8 mouse cellular contexts compared by ENCODE assay signal in the genomic region with DNA sequence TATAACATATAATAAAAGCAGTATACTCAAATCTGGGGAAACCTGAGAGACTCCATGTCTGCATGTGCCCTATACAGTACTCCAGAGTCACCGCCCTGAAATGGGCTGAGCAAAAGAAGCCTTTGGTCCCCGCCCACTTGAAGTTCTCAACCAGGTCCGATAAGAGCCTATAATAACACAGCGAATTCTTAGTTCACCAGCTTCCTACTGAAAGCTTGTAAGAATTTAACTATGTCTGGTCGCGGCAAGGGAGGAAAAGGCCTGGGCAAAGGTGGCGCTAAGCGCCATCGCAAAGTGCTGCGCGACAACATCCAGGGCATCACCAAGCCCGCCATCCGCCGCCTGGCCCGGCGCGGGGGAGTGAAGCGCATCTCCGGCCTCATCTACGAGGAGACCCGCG. TPM values are rescaled to one million over a fixed set of nuclear protein-coding genes. Genes with fewer than 3 reads are reported as not detected.
DNase-seq lines count a peak whose midpoint lies in the region; ATAC-seq and TF ChIP-seq lines count a peak whose summit lies in the region.

A gene (plus strand): TSS at position 224 of the 400 bp plus-strand sequence.

- TF ChIP-seq POLR2A in CH12.LX (IDR thresholded peaks at IDR 0.05; ENCODE audit: low read depth, low read length) (peak; percentile 98; the same call in 1 of the 2 replicates), myocyte (IDR thresholded peaks at IDR 0.05; ENCODE audit: insufficient read length, low read depth) (peak; percentile 85)

- TF ChIP-seq EP300 in CH12.LX (IDR thresholded peaks at IDR 0.05; ENCODE audit: low read length) = no peak

- H3K79me2 ChIP-seq in CH12.LX (replicated peaks; ENCODE audit: control insufficient read depth, extremely low read depth, insufficient read depth, poor library complexity, severe bottlenecking) (no peaks in the 10 kb centered on the region), myocyte (ENCODE audit: control insufficient read depth, insufficient read depth) (no peaks in the 10 kb centered on the region)

- in situ Hi-C loops in CH12.LX (cut with MboI; ENCODE audit: low pct_ligation_motif_present, low pct_unique_long_range_greater_than_20kb, low sequenced_read_pairs) = loop anchor here (25.0 kb wide), 1 partner anchor 1719 kb away; a partner anchor contains a TSS

- no peak within 1 kb of the TSS for H3ac ChIP-seq in myocyte (ENCODE audit: control insufficient read depth, insufficient read length)

- no peaks in the 10 kb centered on the region for H3K27me3 ChIP-seq in CH12.LX (replicated peaks)
- H3K27me3 ChIP-seq in heart, embryonic 14.5 days (ENCODE audit: control insufficient read depth, insufficient read depth, low read length) = no peaks in the 10 kb centered on the region
- no peaks in the 10 kb centered on the region for H3K27me3 ChIP-seq in liver, embryonic 11.5 days (replicated peaks; ENCODE audit: control insufficient read depth, insufficient read depth, low read length)
- no peaks in the 10 kb centered on the region for H3K27me3 ChIP-seq in myocyte (ENCODE audit: control insufficient read depth, insufficient read depth, insufficient read length)
- no peaks in the 10 kb centered on the region for H3K27me3 ChIP-seq in stomach, embryonic 15.5 days (replicated peaks)

- WGBS in heart, embryonic 14.5 days = 0% methylated on average over 17 of the region's 22 CpGs
- 0% methylated on average over 17 of the region's 22 CpGs for WGBS in liver, embryonic 11.5 days
- 0% methylated on average over 17 of the region's 22 CpGs for WGBS in stomach, embryonic 15.5 days

- no peak for TF ChIP-seq RAD21 in CH12.LX (IDR thresholded peaks at IDR 0.05; ENCODE audit: low read depth, low read length)

- peak within 1 kb of the TSS; percentile 1 to 51 (median 35) for H3K4me3 ChIP-seq in CH12.LX (replicated peaks in 1 of 3; ENCODE audit: low read depth in 2 of 3, low read length in 2 of 3, poor library complexity in 1 of 3)
- peak within 1 kb of the TSS; percentile 57 for H3K4me3 ChIP-seq in brown adipose tissue, adult 24 weeks (ENCODE audit: insufficient read depth, low read depth, low read length)
- peak within 1 kb of the TSS; percentile 22 to 50 for H3K4me3 ChIP-seq in heart, embryonic 14.5 days (ENCODE audit: control insufficient read depth in 1 of 2, insufficient read depth in 1 of 2, low read depth in 1 of 2, low read length in 2 of 2)
- H3K4me3 ChIP-seq in liver, embryonic 11.5 days (ENCODE audit: low read depth, low read length) = peak within 1 kb of the TSS; percentile 45
- no peak within 1 kb of the TSS for H3K4me3 ChIP-seq in myocyte
- H3K4me3 ChIP-seq in stomach, embryonic 15.5 days (replicated peaks) = peak within 1 kb of the TSS; percentile 42

- H3K9me3 ChIP-seq in CH12.LX (replicated peaks; ENCODE audit: low read length) = no peaks in the 10 kb centered on the region
- no peaks in the 10 kb centered on the region for H3K9me3 ChIP-seq in heart, embryonic 14.5 days (ENCODE audit: control insufficient read depth, low read length)
- H3K9me3 ChIP-seq in liver, embryonic 11.5 days (ENCODE audit: control insufficient read depth, low read length) = no peaks in the 10 kb centered on the region
- no peaks in the 10 kb centered on the region for H3K9me3 ChIP-seq in stomach, embryonic 15.5 days

- dilution Hi-C loops in CH12.LX (cut with MboI; ENCODE audit: extremely low pct_ligation_motif_present, extremely low pct_unique_long_range_greater_than_20kb, low sequenced_read_pairs) = no loop called here

- H3K4me1 ChIP-seq in CH12.LX (ENCODE audit: control insufficient read depth in 1 of 2, insufficient read depth in 2 of 2) = peaks cover 3 to 44% of the 10 kb centered on the region in 2 experiments; a peak in 3 of 4 replicates
- H3K4me1 ChIP-seq in brown adipose tissue, adult 24 weeks (ENCODE audit: control insufficient read depth, insufficient read depth, insufficient read length, low read length) = no peaks in the 10 kb centered on the region
- H3K4me1 ChIP-seq in heart, embryonic 14.5 days (ENCODE audit: control insufficient read depth in 2 of 2, insufficient read depth in 2 of 2, low read length in 2 of 2) = peaks cover 0 to 14% of the 10 kb centered on the region in 2 experiments; a peak in 2 of 4 replicates
- peaks cover 22% of the 10 kb centered on the region; the same call in 1 of the 2 replicates for H3K4me1 ChIP-seq in liver, embryonic 11.5 days (replicated peaks; ENCODE audit: control insufficient read depth, insufficient read depth, low read length)
- peaks cover 9% of the 10 kb centered on the region; the same call in 1 of the 2 replicates for H3K4me1 ChIP-seq in stomach, embryonic 15.5 days

- H3K4me2 ChIP-seq in CH12.LX (ENCODE audit: insufficient read depth, low read depth, poor library complexity, severe bottlenecking) = peak within 1 kb of the TSS; percentile 98
- peak within 1 kb of the TSS; percentile 60 for H3K4me2 ChIP-seq in heart, embryonic 14.5 days (ENCODE audit: low read length)
- peak within 1 kb of the TSS; percentile 72 for H3K4me2 ChIP-seq in liver, embryonic 11.5 days
- H3K4me2 ChIP-seq in myocyte (ENCODE audit: low read depth) = peak within 1 kb of the TSS; percentile 75
- peak within 1 kb of the TSS; percentile 62 for H3K4me2 ChIP-seq in stomach, embryonic 15.5 days

- DNase-seq in CH12.LX (ENCODE audit: extremely low read depth) = peak; percentile 97
- DNase-seq in fat pad, adult 2 months (ENCODE audit: extremely low read depth, low read depth, low spot score) = peak; percentile 74
- DNase-seq in kidney, postnatal 10 days = peak; percentile 93
- DNase-seq in liver, embryonic 11.5 days (ENCODE audit: low spot score) = peak; percentile 91

- no peak for TF ChIP-seq CTCF in CH12.LX (conservative IDR thresholded peaks at IDR 0.05 in 1 of 2, IDR thresholded peaks at IDR 0.05 in 1 of 2; ENCODE audit: low read depth in 2 of 2, low read length in 2 of 2)

- no peaks in the 10 kb centered on the region for H3K36me3 ChIP-seq in CH12.LX (replicated peaks in 1 of 2; ENCODE audit: control insufficient read depth in 1 of 2, insufficient read depth in 1 of 2, low read length in 1 of 2)
- no peaks in the 10 kb centered on the region for H3K36me3 ChIP-seq in heart, embryonic 14.5 days (ENCODE audit: control insufficient read depth, insufficient read depth, low read length)
- no peaks in the 10 kb centered on the region for H3K36me3 ChIP-seq in liver, embryonic 11.5 days (ENCODE audit: control insufficient read depth, insufficient read depth, low read length)
- no peaks in the 10 kb centered on the region for H3K36me3 ChIP-seq in myocyte (ENCODE audit: control insufficient read depth, insufficient read depth)
- H3K36me3 ChIP-seq in stomach, embryonic 15.5 days = no peaks in the 10 kb centered on the region

- H3K9ac ChIP-seq in CH12.LX (ENCODE audit: insufficient read depth, low read depth) = peak within 1 kb of the TSS; percentile 90
- peak within 1 kb of the TSS; percentile 67 for H3K9ac ChIP-seq in heart, embryonic 14.5 days (ENCODE audit: low read length)
- H3K9ac ChIP-seq in liver, embryonic 11.5 days (ENCODE audit: low read depth, low read length) = peak within 1 kb of the TSS; percentile 75
- H3K9ac ChIP-seq in stomach, embryonic 15.5 days = 0 out of 2 replicates have a peak within 1 kb of the TSS, but pooled peaks have one; percentile 29

- ATAC-seq in heart, embryonic 14.5 days (ENCODE audit: insufficient number of reproducible peaks, insufficient read depth, low FRiP score, low read depth) = peak; percentile 75
- ATAC-seq in liver, embryonic 11.5 days (replicated peaks; ENCODE audit: low FRiP score) = peak; percentile 68
- ATAC-seq in stomach, embryonic 15.5 days (ENCODE audit: insufficient read depth, low FRiP score, low read depth) = peak; percentile 81

- H3K27ac ChIP-seq in CH12.LX (ENCODE audit: insufficient read depth, low read depth) = peak within 1 kb of the TSS; percentile 86
- H3K27ac ChIP-seq in brown adipose tissue, adult 24 weeks (replicated peaks; ENCODE audit: low read depth, low read length) = no peak within 1 kb of the TSS
- peak within 1 kb of the TSS; percentile 61 to 86 for H3K27ac ChIP-seq in heart, embryonic 14.5 days (replicated peaks in 1 of 2; ENCODE audit: control insufficient read depth in 1 of 2, insufficient read depth in 1 of 2, low read depth in 2 of 2, low read length in 2 of 2)
- peak within 1 kb of the TSS; percentile 99 for H3K27ac ChIP-seq in liver, embryonic 11.5 days (ENCODE audit: low read depth, low read length)
- H3K27ac ChIP-seq in stomach, embryonic 15.5 days = peak within 1 kb of the TSS; percentile 88

TF ChIP-seq in CH12.LX, 34 proteins besides CTCF, POLR2A, EP300 and RAD21 (continues in another document):
- TF ChIP-seq ETS1 (conservative IDR thresholded peaks at IDR 0.05; ENCODE audit: low read depth, low read length) (no peak), BHLHE40 (IDR thresholded peaks at IDR 0.05; ENCODE audit: low read depth, low read length) (peak; percentile 55; the same call in 1 of the 2 replicates), NRF1 (IDR thresholded peaks at IDR 0.05; ENCODE audit: low read depth, low read length) (no peak), SIN3A (IDR thresholded peaks at IDR 0.05; ENCODE audit: low read length) (peak; percentile 89; the same call in 1 of the 2 replicates), TBP (conservative IDR thresholded peaks at IDR 0.05; ENCODE audit: low read depth, low read length) (peak; percentile 99), HCFC1 (IDR thresholded peaks at IDR 0.05; ENCODE audit: low read depth, low read length) (peak; percentile 83)

TF ChIP-seq in myocyte, 11 proteins besides CTCF, POLR2A, EP300 and RAD21:
- TF ChIP-seq POLR2AphosphoS2 (IDR thresholded peaks at IDR 0.05; ENCODE audit: insufficient read length, low read depth) (peak; percentile 95), MAX (IDR thresholded peaks at IDR 0.05; ENCODE audit: low read depth) (no peak)
TF ChIP-seq in myocyte: peak in this region for 1.

RNA-seq across cellular contexts. Expression of the gene that starts here (rescaled TPM):
- total RNA-seq in CH12.LX (2012; rRNA removed) = 2,309 and 2,552 TPM in 2 replicates
- 14.3 and 24.8 TPM in 2 replicates for total RNA-seq in CH12.LX (2014; rRNA removed)
- 3.5 and 11.8 TPM in 2 replicates for polyA plus RNA-seq in CH12.LX (2012; ENCODE audit: insufficient read length, low read depth)
- not detected in 2 replicates for polyA plus RNA-seq in brown adipose tissue, adult 24 weeks (2012; ENCODE audit: insufficient read depth, insufficient read length, missing spikeins)
- polyA plus RNA-seq in heart, embryonic 14.5 days (2014; fragmentation: Nextera tagmentation; extraction: Ambion mirVana) = 0.63 TPM in 1 of 2 replicates, not detected in the other
- polyA plus RNA-seq in liver, embryonic 11.5 days (2014; fragmentation: Nextera tagmentation; extraction: Ambion mirVana) = 4.0 TPM in 2 replicates
- polyA plus RNA-seq in myocyte (2012; fragmentation: generic; extraction: Trizol) = 5.5 TPM
- 3.5 and 4.1 TPM in 2 replicates for polyA plus RNA-seq in stomach, embryonic 15.5 days (2015; fragmentation: Nextera tagmentation; extraction: Ambion mirVana)

Comparison
In these comparisons a context has a peak if more than half of its experiments do, and no peak if none do; other contexts are left out.
1. Peak in ATAC-seq, H3K4me3 ChIP-seq, H3K27ac ChIP-seq, H3K9ac ChIP-seq and H3K4me2 ChIP-seq in heart, embryonic 14.5 days; RNA of the gene not detected or under 1 TPM.
2. H3K9ac ChIP-seq: peak in every context shown above with its lines; median percentile 90 in CH12.LX; 75 in liver, embryonic 11.5 days; 67 in heart, embryonic 14.5 days; 29 in stomach, embryonic 15.5 days.